Mouse (Mus musculus) retina, adult 2 months (tissue): ENCODE measurements around the gene Hyal3.

ENCODE experiments used
- DNase-seq: peaks from one replicate; pipeline ENCODE4 v3.0.0-alpha.2; 2012; ENCODE audit warnings: low read depth, low spot score

Gene Hyal3

DNA sequence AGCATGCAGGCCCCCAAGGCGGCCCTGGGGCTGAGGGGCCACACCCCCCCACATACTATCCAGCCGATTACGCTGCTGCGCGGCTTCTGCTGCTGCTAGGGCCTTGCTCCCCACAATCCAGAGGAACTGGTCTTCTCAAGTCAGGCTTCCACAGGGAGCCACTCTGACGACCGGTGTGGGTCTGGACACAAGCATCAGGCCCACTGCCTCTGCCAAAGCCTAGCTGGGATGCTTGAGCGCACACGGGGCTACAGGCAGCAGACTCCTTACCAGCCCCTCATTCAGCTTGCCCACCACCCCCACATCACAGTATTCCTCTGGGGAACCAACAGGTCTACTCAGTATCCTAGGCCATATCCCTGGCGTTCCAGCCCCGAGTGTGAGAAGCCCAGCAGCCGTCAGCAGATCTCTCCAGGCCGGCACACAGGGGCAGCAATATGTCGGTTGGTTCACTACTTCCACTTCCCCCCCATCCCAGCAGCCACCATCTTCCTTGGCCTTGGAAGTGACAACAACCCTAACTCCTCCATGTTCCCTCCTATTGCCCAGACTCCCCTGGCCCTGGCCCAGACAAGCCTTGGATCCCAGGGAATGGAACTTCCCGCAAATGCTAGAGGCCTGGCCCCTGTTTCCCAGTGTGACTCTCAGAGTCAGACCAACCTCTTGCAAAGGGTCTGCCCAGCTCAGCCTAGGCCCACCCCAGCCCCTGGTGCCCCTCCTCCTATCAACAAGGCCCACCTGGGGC is 53.2 kb downstream of the Hyal3 start:
- no peak for DNase-seq

DNA sequence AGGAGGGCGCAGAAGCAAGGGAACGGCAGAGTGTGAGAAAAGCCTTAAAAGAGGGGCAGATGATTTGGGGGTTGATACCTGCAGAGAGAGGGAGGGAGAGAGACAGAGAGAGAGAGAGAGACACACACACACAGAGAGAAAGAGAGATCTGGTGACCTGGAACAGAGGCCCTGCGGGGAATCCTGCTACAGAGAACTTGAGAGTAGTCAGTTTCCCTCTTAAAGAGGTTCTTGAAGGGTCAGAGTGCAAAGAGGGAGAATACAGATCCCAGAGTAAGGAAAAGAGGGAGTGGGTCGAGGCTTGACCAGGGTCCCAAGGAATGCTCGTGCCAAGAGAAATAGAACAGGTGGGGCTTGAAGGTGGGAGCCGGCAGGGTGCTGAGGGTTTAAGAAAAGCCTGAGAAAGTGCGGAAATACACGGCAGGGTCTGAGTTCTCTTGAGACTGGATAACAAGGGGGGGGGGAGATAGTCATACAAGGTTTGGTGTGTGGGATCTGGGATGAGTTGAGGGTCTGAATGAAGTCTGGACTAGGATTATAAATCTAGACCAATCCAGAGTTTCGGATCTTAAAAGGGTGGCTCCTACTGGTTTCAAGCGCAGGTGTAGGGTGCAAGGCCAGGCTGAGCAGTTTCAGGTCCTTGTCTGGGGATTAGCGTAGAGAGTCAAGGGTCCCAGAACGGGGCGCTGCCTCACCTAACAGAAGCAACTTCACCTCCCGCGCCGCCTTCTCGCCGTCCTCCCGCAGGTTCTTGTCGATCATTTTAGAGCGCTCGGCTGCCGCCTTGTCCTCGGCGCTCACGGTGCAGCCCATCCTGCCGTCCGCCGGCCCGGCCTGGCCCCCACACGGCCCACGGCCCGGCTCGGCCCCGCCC is 54.0 kb downstream of the Hyal3 start:
- DNase-seq: no peak

DNA sequence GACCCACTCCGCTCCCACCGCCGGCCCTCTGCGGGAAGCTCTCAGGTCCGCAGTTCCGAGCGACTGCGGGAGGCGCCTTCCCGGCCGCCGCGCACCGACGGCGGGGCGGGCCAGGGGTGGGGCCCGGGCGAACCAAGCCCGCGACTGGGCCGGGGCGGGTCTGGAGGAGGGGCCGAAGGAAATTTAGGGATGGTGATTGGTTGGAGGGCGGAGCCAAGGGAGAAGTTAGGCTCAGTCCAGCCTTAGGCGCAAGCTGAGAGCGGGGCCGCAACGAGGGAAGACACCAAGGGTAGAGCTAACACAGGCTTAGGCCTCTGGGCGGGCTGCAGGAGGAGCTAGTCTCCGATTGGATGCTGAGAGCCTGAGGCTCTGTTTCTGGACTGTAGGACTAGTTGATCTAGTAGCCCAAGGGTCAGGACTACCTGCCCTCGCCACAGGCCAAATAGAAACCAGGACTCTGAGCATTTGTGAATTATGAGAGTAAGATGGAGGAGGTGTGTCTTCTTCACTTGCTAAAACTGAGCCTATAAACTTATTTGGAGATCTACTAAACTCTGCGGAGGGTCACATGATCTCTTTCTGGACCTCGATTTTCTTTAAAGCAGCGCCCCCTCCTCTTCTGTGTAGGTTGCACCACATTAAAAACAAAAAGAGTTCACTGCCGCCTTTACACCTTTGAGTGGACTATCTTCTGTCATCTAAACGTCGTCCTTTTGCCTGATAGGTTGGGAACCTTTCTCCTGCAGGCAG is 54.8 kb downstream of the Hyal3 start, which contains the start of gene Gnai2:
Gene Gnai2 (minus strand): TSS at position 89 of the 750 bp plus-strand sequence.
- DNase-seq: no peak
